In the genomic region with DNA sequence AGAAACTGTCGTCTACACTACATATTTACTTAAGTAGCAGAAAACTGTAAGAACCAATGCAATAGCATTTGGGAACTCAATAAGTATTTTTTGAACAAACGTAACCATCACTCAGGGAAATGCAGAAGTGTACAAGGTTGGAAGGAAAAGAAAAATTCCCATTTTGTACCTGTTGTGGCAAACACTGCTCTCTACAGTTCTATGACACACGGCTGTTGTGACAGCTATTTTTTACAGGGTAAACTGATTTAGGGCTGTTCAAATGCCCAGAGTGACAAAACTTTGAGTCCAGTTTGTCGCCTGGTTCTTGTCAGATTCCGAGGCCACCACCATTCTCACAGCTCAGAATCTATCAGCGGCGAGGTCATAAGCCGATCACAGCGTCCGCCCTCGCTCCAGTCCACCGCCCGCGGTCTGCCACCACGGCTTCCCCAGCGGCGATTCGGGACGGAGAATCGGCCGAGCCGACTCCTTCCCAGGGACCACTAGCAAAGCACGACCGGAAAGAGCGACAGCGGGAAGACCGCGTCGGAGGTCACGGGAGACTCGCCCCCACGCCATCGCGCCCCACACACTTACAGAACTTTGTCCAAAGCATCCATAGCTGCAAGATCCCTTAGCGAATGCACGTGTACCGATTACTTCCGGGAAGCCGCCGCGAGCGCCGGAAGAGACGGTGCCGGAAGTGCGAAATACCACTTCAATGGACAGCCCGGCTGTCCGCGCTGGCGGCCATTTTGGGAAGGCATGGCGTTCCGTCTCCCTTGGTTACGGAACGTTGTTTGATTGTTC, we compare ENCODE assay signal across 7 mouse cellular contexts. TPM values are rescaled to one million over a fixed set of nuclear protein-coding genes. Genes with fewer than 3 reads are reported as not detected.
DNase-seq lines count a peak whose midpoint lies in the region; TF ChIP-seq lines count a peak whose summit lies in the region.

TSS of gene Rpf2 (minus strand) at position 663 of the 792 bp plus-strand sequence.

- DNase-seq in adrenal gland, adult (ENCODE audit: inconsistent age in 2 of 2, low spot score in 1 of 2): peak; percentile 86 to 93
- DNase-seq in gastrocnemius, postnatal 10 days: peak; percentile 77
- DNase-seq in induced T-regulatory cell, adult 2 months (ENCODE audit: low read depth): peak; percentile 93
- DNase-seq in left cerebral cortex, postnatal 14 days (ENCODE audit: low spot score in 2 of 2): peak; percentile 77 to 85
- peak; percentile 93 for DNase-seq in mesoderm, embryonic 11.5 days (ENCODE audit: low read depth, low spot score)
- DNase-seq in right cerebral cortex, postnatal 36 days (ENCODE audit: low spot score in 2 of 2): peak; percentile 72 to 82

- H3K27ac ChIP-seq in cortical plate, adult 2 months (ENCODE audit: insufficient read depth, low read length): no peak within 1 kb of the TSS

- intact Hi-C loops in left cerebral cortex, postnatal 14 days (cut with DNase I): no loop called here

- no peaks in the 10 kb centered on the region for H3K4me1 ChIP-seq in cortical plate, adult 2 months (ENCODE audit: control insufficient read depth, insufficient read depth, low read length)

- H3K4me3 ChIP-seq in cortical plate, adult 2 months (ENCODE audit: insufficient read depth, low read length): peak within 1 kb of the TSS; percentile 73

- TF ChIP-seq CTCF in cortical plate, adult 2 months (IDR thresholded peaks at IDR 0.05; ENCODE audit: extremely low read depth, insufficient read depth, low read length): no peak

- peak; percentile 67 for TF ChIP-seq POLR2A in cortical plate, adult 2 months (IDR thresholded peaks at IDR 0.05; ENCODE audit: extremely low read depth, insufficient read depth, low read length)

RNA-seq across cellular contexts. Expression of gene Rpf2, which starts in this region (rescaled TPM):
- polyA plus RNA-seq in cortical plate, adult 2 months (2012; rRNA removed): 16.0 and 21.2 TPM in 2 replicates
- total RNA-seq in gastrocnemius, postnatal 10 days (2021): 10 to 100 TPM; 18.7 to 20.3 TPM
- total RNA-seq in left cerebral cortex, postnatal 14 days (2021): 10 to 100 TPM; 20.4 to 25.6 TPM
